Mouse (Mus musculus): ENCODE data around the gene Zcchc2. TPM values are rescaled to one million over a fixed set of nuclear protein-coding genes. Genes with fewer than 3 reads are reported as not detected.
A peak's percentile ranks its signal among the peaks of the same experiment; 100 is the strongest.

Zcchc2 gene
- polyA plus RNA-seq, 2 experiments from 2014 or later: 7.3 to 8.8 TPM

- peak; percentile 69 for ATAC-seq
Observed at GRCm38 (mm10) chr1:106036861-106037599, 46.8 kb downstream of the Zcchc2 start.

- ATAC-seq: no peak
Observed at GRCm38 (mm10) chr1:106039326-106039725, 49.1 kb downstream of the Zcchc2 start.

GRCm38 (mm10) chr1:106040271-106040670, 50.1 kb downstream of the Zcchc2 start:
- no peak for ATAC-seq

GRCm38 (mm10) chr1:106042221-106042620, 52.0 kb downstream of the Zcchc2 start:
- ATAC-seq: no peak

- ATAC-seq: peak; percentile 47
Observed at GRCm38 (mm10) chr1:106043053-106043820, 53.0 kb downstream of the Zcchc2 start.

GRCm38 (mm10) chr1:106049036-106049435, 58.8 kb downstream of the Zcchc2 start:
- ATAC-seq: no peak

GRCm38 (mm10) chr1:106054978-106055377, 64.8 kb downstream of the Zcchc2 start:
- no peak for ATAC-seq

- no peak for ATAC-seq
Observed at GRCm38 (mm10) chr1:106058355-106058754, 68.1 kb downstream of the Zcchc2 start.

- no peak for ATAC-seq
Observed at GRCm38 (mm10) chr1:106059516-106060277, 69.5 kb downstream of the Zcchc2 start.

GRCm38 (mm10) chr1:106061185-106061910, 71.1 kb downstream of the Zcchc2 start:
- peak; percentile 77 for ATAC-seq

- no peak for ATAC-seq
Observed at GRCm38 (mm10) chr1:106062891-106063590, 72.8 kb downstream of the Zcchc2 start.

GRCm38 (mm10) chr1:106063591-106064170, 73.5 kb downstream of the Zcchc2 start:
- no peak for ATAC-seq

GRCm38 (mm10) chr1:106064291-106064690, 74.1 kb downstream of the Zcchc2 start:
- no peak for ATAC-seq

GRCm38 (mm10) chr1:106064711-106065110, 74.5 kb downstream of the Zcchc2 start:
- no peak for ATAC-seq

- no peak for ATAC-seq
Observed at GRCm38 (mm10) chr1:106065679-106066078, 75.5 kb downstream of the Zcchc2 start.

GRCm38 (mm10) chr1:106067306-106067705, 77.1 kb downstream of the Zcchc2 start:
- ATAC-seq: no peak

GRCm38 (mm10) chr1:106069867-106070543, 79.8 kb downstream of the Zcchc2 start:
- ATAC-seq: no peak

- no peak for ATAC-seq
Observed at GRCm38 (mm10) chr1:106070814-106071213, 80.6 kb downstream of the Zcchc2 start.

- ATAC-seq: peak; percentile 65
Observed at GRCm38 (mm10) chr1:106071237-106072070, 81.2 kb downstream of the Zcchc2 start.

GRCm38 (mm10) chr1:106072071-106072440, 81.8 kb downstream of the Zcchc2 start:
- ATAC-seq: no peak
